Comparison of ENCODE assay signal across 8 mouse cellular contexts in the genomic region with DNA sequence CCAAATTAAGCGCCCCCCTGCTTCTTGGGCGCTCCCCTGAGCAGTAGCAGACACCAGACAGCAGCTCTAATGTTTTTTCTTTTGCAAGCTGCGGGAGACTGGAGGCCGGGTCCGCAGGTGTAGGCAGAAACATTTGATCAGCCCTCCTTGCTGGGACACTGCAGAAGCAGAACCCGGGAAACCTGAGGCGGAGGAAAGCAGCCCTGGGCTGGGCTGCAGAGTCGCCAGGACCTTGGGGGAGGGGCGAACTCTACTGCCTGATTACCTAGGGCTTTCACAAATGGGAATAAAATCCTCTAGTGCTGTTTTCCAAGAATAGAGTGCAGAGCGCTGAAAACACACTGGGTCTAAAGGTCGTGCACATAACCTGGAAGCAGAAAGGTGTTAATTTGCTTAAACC. TPM values are rescaled to one million over a fixed set of nuclear protein-coding genes. Genes with fewer than 3 reads are reported as not detected.
DNase-seq lines count a peak whose midpoint lies in the region; ATAC-seq and TF ChIP-seq lines count a peak whose summit lies in the region.

No protein-coding gene starts in this region.

- WGBS in hindbrain, postnatal 0 days: 7% methylated on average over 11 of the region's 11 CpGs
- WGBS in liver, embryonic 15.5 days (ENCODE audit: insufficient replicate concordance): 10% methylated on average over 11 of the region's 11 CpGs
- 2% methylated on average over 11 of the region's 11 CpGs for WGBS in neural tube, embryonic 14.5 days

- H3K4me2 ChIP-seq in hindbrain, postnatal 0 days (ENCODE audit: low read depth, low read length): peak overlapping the region; percentile 38
- peak overlapping the region; percentile 68 for H3K4me2 ChIP-seq in liver, embryonic 15.5 days
- peak overlapping the region; percentile 22; the same call in 1 of the 2 replicates for H3K4me2 ChIP-seq in neural tube, embryonic 14.5 days (ENCODE audit: low read depth, low read length)

- H3K27me3 ChIP-seq in hindbrain, postnatal 0 days (ENCODE audit: insufficient read depth, low read length): 0 out of 2 replicates have a peak, but pooled peaks cover 4% of the 10 kb centered on the region
- peaks cover 21% of the 10 kb centered on the region for H3K27me3 ChIP-seq in liver, embryonic 15.5 days
- H3K27me3 ChIP-seq in neural tube, embryonic 14.5 days (ENCODE audit: control insufficient read depth, insufficient read depth, low read length): peaks cover 11% of the 10 kb centered on the region

- peak; percentile 49 for DNase-seq in adrenal gland, postnatal 14 days
- DNase-seq in adrenal gland, adult 18-20 months (ENCODE audit: low spot score in 2 of 2): no peak
- DNase-seq in forelimb bud, embryonic 11.5 days (ENCODE audit: low read depth, low spot score): peak; percentile 61
- peak; percentile 2 for DNase-seq in hindbrain, postnatal 0 days (ENCODE audit: low spot score)
- DNase-seq in spleen, postnatal 36 days (ENCODE audit: low spot score in 2 of 2): no peak

- H3K36me3 ChIP-seq in hindbrain, postnatal 0 days (ENCODE audit: insufficient read depth, low read length): no peaks in the 10 kb centered on the region
- no peaks in the 10 kb centered on the region for H3K36me3 ChIP-seq in liver, embryonic 15.5 days (replicated peaks)
- no peaks in the 10 kb centered on the region for H3K36me3 ChIP-seq in neural tube, embryonic 14.5 days (ENCODE audit: control insufficient read depth, insufficient read depth, low read length)

- peaks cover 6% of the 10 kb centered on the region for H3K4me1 ChIP-seq in hindbrain, postnatal 0 days (ENCODE audit: insufficient read depth, low read length)
- H3K4me1 ChIP-seq in liver, embryonic 15.5 days (replicated peaks): peaks cover 3% of the 10 kb centered on the region; the same call in 1 of the 2 replicates
- H3K4me1 ChIP-seq in neural tube, embryonic 14.5 days (ENCODE audit: control insufficient read depth, insufficient read depth, low read length): peaks cover 10% of the 10 kb centered on the region

- TF ChIP-seq CTCF in hindbrain, postnatal 0 days (IDR thresholded peaks at IDR 0.05; ENCODE audit: low read depth): no peak

- no peak overlapping the region for H3K4me3 ChIP-seq in hindbrain, postnatal 0 days (ENCODE audit: low read length)
- H3K4me3 ChIP-seq in liver, embryonic 15.5 days (replicated peaks): peak overlapping the region; percentile 21
- H3K4me3 ChIP-seq in neural tube, embryonic 14.5 days (ENCODE audit: low read depth, low read length): no peak overlapping the region

- no peaks in the 10 kb centered on the region for H3K9me3 ChIP-seq in hindbrain, postnatal 0 days (ENCODE audit: low read length)
- H3K9me3 ChIP-seq in liver, embryonic 15.5 days (replicated peaks): no peaks in the 10 kb centered on the region
- no peaks in the 10 kb centered on the region for H3K9me3 ChIP-seq in neural tube, embryonic 14.5 days (ENCODE audit: control insufficient read depth, low read length)

- no peak overlapping the region for H3K9ac ChIP-seq in hindbrain, postnatal 0 days (replicated peaks; ENCODE audit: low read length)
- no peak overlapping the region for H3K9ac ChIP-seq in liver, embryonic 15.5 days
- H3K9ac ChIP-seq in neural tube, embryonic 14.5 days (replicated peaks; ENCODE audit: low read depth, low read length): no peak overlapping the region

- H3K27ac ChIP-seq in hindbrain, postnatal 0 days: no peak overlapping the region
- no peak overlapping the region for H3K27ac ChIP-seq in liver, embryonic 15.5 days (replicated peaks)
- no peak overlapping the region for H3K27ac ChIP-seq in neural tube, embryonic 14.5 days (ENCODE audit: low read depth, low read length)

- no peak for ATAC-seq in hindbrain, postnatal 0 days
- no peak for ATAC-seq in liver, embryonic 15.5 days (ENCODE audit: insufficient read depth)
- no peak for ATAC-seq in neural tube, embryonic 14.5 days (ENCODE audit: low read depth)
- ATAC-seq in cerebellum, adult (ENCODE audit: insufficient number of reproducible peaks, low FRiP score, low TSS enrichment): no peak

RNA-seq across cellular contexts. Expression of gene Clic5, which starts 1.3 kb away (rescaled TPM):
- 32.4 and 38.9 TPM in 2 replicates for total RNA-seq in adrenal gland, postnatal 14 days (2021)
- 10 to 100 TPM; 19.0 to 45.4 TPM for total RNA-seq in adrenal gland, adult 18-20 months (2021)
- total RNA-seq in hindbrain, postnatal 0 days (2014; rRNA removed): 0.78 and 1.5 TPM in 2 replicates
- polyA plus RNA-seq in hindbrain, postnatal 0 days (2015; fragmentation: Nextera tagmentation; extraction: Ambion mirVana): 0.39 and 0.69 TPM in 2 replicates
- 0.33 and 0.39 TPM in 2 replicates for polyA plus RNA-seq in liver, embryonic 15.5 days (2015; fragmentation: Nextera tagmentation; extraction: Ambion mirVana)
- 0.17 and 0.35 TPM in 2 replicates for polyA plus RNA-seq in neural tube, embryonic 14.5 days (2014; fragmentation: Nextera tagmentation; extraction: Ambion mirVana)

Comparison
In these comparisons a context has a peak if more than half of its experiments do, and no peak if none do; other contexts are left out.
1. DNase-seq: peak in adrenal gland, postnatal 14 days (single experiment), forelimb bud, embryonic 11.5 days (single experiment) and hindbrain, postnatal 0 days (single experiment); none in adrenal gland, adult 18-20 months (0 of 2) and spleen, postnatal 36 days (0 of 2).
2. Peak in every context shown above with its lines, with median percentiles within 50 percentile points of each other: H3K4me2 ChIP-seq.